8 mouse cellular contexts compared by ENCODE assay signal in genomic region chr5:57718876-57719593, GRCm38 (mm10). TPM values are rescaled to one million over a fixed set of nuclear protein-coding genes. Genes with fewer than 3 reads are reported as not detected.
DNase-seq lines count a peak whose midpoint lies in the region; ATAC-seq lines count a peak whose summit lies in the region.

No protein-coding gene starts in this region.

- DNase-seq in urinary bladder, adult 18-20 months (ENCODE audit: low spot score in 2 of 2), result peak; percentile 50 to 68
- DNase-seq in urinary bladder, postnatal 10 days (ENCODE audit: low spot score), result no peak
- DNase-seq in layer of hippocampus, adult 18-20 months (ENCODE audit: low spot score in 2 of 2), result peak; percentile 43 to 53
- peak; percentile 72 for DNase-seq in right cerebral cortex, adult 18-20 months
- no peak for DNase-seq in B cell, adult 2 months

- WGBS in embryonic facial prominence, embryonic 15.5 days, result under 1% methylated on average over 51 of the region's 54 CpGs
- WGBS in heart, embryonic 13.5 days, result under 1% methylated on average over 54 of the region's 54 CpGs
- WGBS in lung, embryonic 15.5 days, result under 1% methylated on average over 52 of the region's 54 CpGs

- H3K4me1 ChIP-seq in embryonic facial prominence, embryonic 15.5 days, result peaks cover 32% of the 10 kb centered on the region
- no peaks in the 10 kb centered on the region for H3K4me1 ChIP-seq in heart, embryonic 13.5 days
- peaks cover 37% of the 10 kb centered on the region for H3K4me1 ChIP-seq in lung, embryonic 15.5 days

- peak overlapping the region; percentile 97 for H3K27ac ChIP-seq in embryonic facial prominence, embryonic 15.5 days (replicated peaks)
- H3K27ac ChIP-seq in heart, embryonic 13.5 days (replicated peaks), result peak overlapping the region; percentile 99
- no peak overlapping the region for H3K27ac ChIP-seq in lung, embryonic 15.5 days

- peak overlapping the region; percentile 65 for H3K9ac ChIP-seq in embryonic facial prominence, embryonic 15.5 days
- H3K9ac ChIP-seq in heart, embryonic 13.5 days, result peak overlapping the region; percentile 96
- peak overlapping the region; percentile 59 for H3K9ac ChIP-seq in lung, embryonic 15.5 days

- peak overlapping the region; percentile 69 for H3K4me3 ChIP-seq in embryonic facial prominence, embryonic 15.5 days (replicated peaks)
- peak overlapping the region; percentile 88 for H3K4me3 ChIP-seq in heart, embryonic 13.5 days
- peak overlapping the region; percentile 68 for H3K4me3 ChIP-seq in lung, embryonic 15.5 days

- no peak for ATAC-seq in embryonic facial prominence, embryonic 15.5 days (ENCODE audit: insufficient number of reproducible peaks, low FRiP score, low TSS enrichment, low read depth)
- no peak for ATAC-seq in heart, embryonic 13.5 days (ENCODE audit: extremely low read depth, insufficient number of reproducible peaks, low FRiP score, low TSS enrichment)
- ATAC-seq in lung, embryonic 15.5 days (ENCODE audit: borderline replicate concordance, extremely low read depth, low FRiP score, low TSS enrichment), result no peak

- no peaks in the 10 kb centered on the region for H3K27me3 ChIP-seq in embryonic facial prominence, embryonic 15.5 days
- peaks cover 21% of the 10 kb centered on the region for H3K27me3 ChIP-seq in heart, embryonic 13.5 days (replicated peaks)
- peaks cover 25% of the 10 kb centered on the region for H3K27me3 ChIP-seq in lung, embryonic 15.5 days

- peak overlapping the region; percentile 93 for H3K4me2 ChIP-seq in embryonic facial prominence, embryonic 15.5 days (replicated peaks)
- peak overlapping the region; percentile 94 for H3K4me2 ChIP-seq in heart, embryonic 13.5 days
- peak overlapping the region; percentile 98 for H3K4me2 ChIP-seq in lung, embryonic 15.5 days

- H3K9me3 ChIP-seq in embryonic facial prominence, embryonic 15.5 days (replicated peaks), result no peaks in the 10 kb centered on the region
- no peaks in the 10 kb centered on the region for H3K9me3 ChIP-seq in heart, embryonic 13.5 days
- no peaks in the 10 kb centered on the region for H3K9me3 ChIP-seq in lung, embryonic 15.5 days

- H3K36me3 ChIP-seq in embryonic facial prominence, embryonic 15.5 days, result no peaks in the 10 kb centered on the region
- peaks cover 18% of the 10 kb centered on the region for H3K36me3 ChIP-seq in heart, embryonic 13.5 days
- no peaks in the 10 kb centered on the region for H3K36me3 ChIP-seq in lung, embryonic 15.5 days

RNA-seq across cellular contexts. Expression of gene Pcdh7, which starts 1.3 kb away (rescaled TPM):
- polyA plus RNA-seq in embryonic facial prominence, embryonic 15.5 days (2015; fragmentation: Nextera tagmentation; extraction: Ambion mirVana), result 11.3 and 11.7 TPM in 2 replicates
- polyA plus RNA-seq in heart, embryonic 13.5 days (2015; fragmentation: Nextera tagmentation; extraction: Ambion mirVana), result 16.0 and 16.5 TPM in 2 replicates
- total RNA-seq in layer of hippocampus, adult 18-20 months (2021), result 10 to 100 TPM; 57.1 to 58.3 TPM
- 3.6 and 3.7 TPM in 2 replicates for polyA plus RNA-seq in lung, embryonic 15.5 days (2015; fragmentation: Nextera tagmentation; extraction: Ambion mirVana)

Comparison
In these comparisons a context has a peak if more than half of its experiments do, and no peak if none do; other contexts are left out.
1. DNase-seq: peak in urinary bladder, adult 18-20 months (2 of 2), layer of hippocampus, adult 18-20 months (2 of 2) and right cerebral cortex, adult 18-20 months (single experiment); none in urinary bladder, postnatal 10 days (single experiment) and B cell, adult 2 months (0 of 2).
2. Peak in every context shown above with its lines, with median percentiles within 50 percentile points of each other: H3K4me2 ChIP-seq, H3K4me3 ChIP-seq and H3K9ac ChIP-seq.